Mouse (Mus musculus): ENCODE measurements around the gene Naa35.

GRCm38 (mm10) chr13:59589672-59590071 lies 4.6 kb downstream of the Naa35 start:
- no peak for TF ChIP-seq CTCF (IDR thresholded peaks at IDR 0.05; ENCODE audit: control insufficient read depth, insufficient read depth, insufficient replicate concordance, low read depth, low read length)
- TF ChIP-seq POLR2A (IDR thresholded peaks at IDR 0.05; ENCODE audit: control insufficient read depth, low read depth, low read length): no peak
